Mouse (Mus musculus): ENCODE results near the gene Mier1.

DNA sequence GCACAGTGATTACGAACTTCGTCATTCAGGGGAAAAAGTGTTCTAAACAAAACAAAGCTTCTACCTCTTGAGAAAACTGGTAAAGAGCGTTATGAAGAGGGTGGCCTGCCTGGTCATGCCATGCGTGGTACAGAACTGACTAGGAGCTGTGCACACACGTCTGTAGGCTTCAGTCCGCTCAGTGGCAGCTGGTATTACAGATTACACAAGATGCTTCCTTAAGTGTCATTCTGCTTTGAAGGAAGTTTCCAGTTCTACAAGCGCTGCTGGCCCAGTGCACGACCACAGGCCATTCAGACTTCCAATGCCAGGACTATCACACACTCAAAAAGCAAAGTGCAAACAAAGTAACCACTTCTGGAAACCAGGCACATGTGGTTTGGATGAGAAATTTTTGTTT lies 83.2 kb downstream of the Mier1 start:
- no peak for TF ChIP-seq CTCF (IDR thresholded peaks at IDR 0.05; ENCODE audit: low read depth)
- no peak for TF ChIP-seq EP300 (IDR thresholded peaks at IDR 0.05; ENCODE audit: low read depth)
